Mouse (Mus musculus) MEL (cell line): ENCODE results near the gene Bcl2l1. TPM values are rescaled to one million over a fixed set of nuclear protein-coding genes. Genes with fewer than 3 reads are reported as not detected.

Experiments
- DNase-seq: peaks from one replicate; pipeline ENCODE4 v3.0.0; 2011; ENCODE audit warnings: low read depth, low spot score
- H3K27ac ChIP-seq: 2 replicates; pipeline ENCODE4 v1.5.1; 2012; ENCODE audit warnings: low read depth, mild to moderate bottlenecking, control low read depth, low read length, moderate library complexity; ENCODE audit not compliant: control insufficient read depth
- H3K27me3 ChIP-seq, 2 experiments: fragments of 150-350 bp in 1 of 2; sonication (generic) in 1 of 2; 2 replicates each; pipeline ENCODE4 v1.6.1; 2012; ENCODE audit warnings: low read length in 2 of 2, mild to moderate bottlenecking in 2 of 2, improper control_type of control experiment in 1 of 2, moderate library complexity in 1 of 2; ENCODE audit not compliant: insufficient read depth in 2 of 2, control insufficient read depth in 1 of 2
- H3K36me3 ChIP-seq, 2 experiments: 2 replicates each; pipeline ENCODE4 v1.6.1; 2012 to 2014; ENCODE audit warnings: low read length in 2 of 2, improper control_type of control experiment in 1 of 2, inconsistent platforms in 1 of 2, mild to moderate bottlenecking in 1 of 2; ENCODE audit not compliant: insufficient read depth in 2 of 2, control insufficient read depth in 1 of 2
- H3K4me1 ChIP-seq, 2 experiments: fragments of 150-350 bp in 1 of 2; sonication (generic) in 1 of 2; 2 replicates each; pipeline ENCODE4 v1.6.1; 2012; ENCODE audit warnings: low read length in 2 of 2, improper control_type of control experiment in 1 of 2, mild to moderate bottlenecking in 1 of 2; ENCODE audit not compliant: insufficient read depth in 2 of 2, control insufficient read depth in 1 of 2
- H3K4me3 ChIP-seq, 2 experiments: fragments of 150-350 bp in 1 of 2; sonication (generic) in 1 of 2; 2 replicates each; pipeline ENCODE4 v1.5.1; 2012; ENCODE audit warnings: low read depth in 2 of 2, low read length in 2 of 2, mild to moderate bottlenecking in 2 of 2, moderate library complexity in 2 of 2, control low read depth in 1 of 2, improper control_type of control experiment in 1 of 2; ENCODE audit not compliant: control insufficient read depth in 1 of 2, insufficient read depth in 1 of 2
- H3K79me2 ChIP-seq: 2 replicates; pipeline ENCODE4 v1.6.1; 2012; ENCODE audit warnings: mild to moderate bottlenecking, low read length, moderate library complexity; ENCODE audit not compliant: control insufficient read depth, poor library complexity, insufficient read depth
- H3K9ac ChIP-seq: 2 replicates; pipeline ENCODE4 v1.6.1; 2012; ENCODE audit warnings: low read depth, mild to moderate bottlenecking, control low read depth, low read length, moderate library complexity; ENCODE audit not compliant: control insufficient read depth, poor library complexity, severe bottlenecking
- H3K9me3 ChIP-seq: fragments of 150-350 bp; sonication (generic); replicated peaks from 2 replicates; pipeline ENCODE4 v1.6.1; 2012; ENCODE audit warnings: mild to moderate bottlenecking, low read length, improper control_type of control experiment, moderate library complexity; ENCODE audit not compliant: insufficient read depth
- BHLHE40 ChIP-seq: IDR thresholded peaks from 2 replicates; pipeline ENCODE4 v1.6.1; 2012; ENCODE audit warnings: low read depth, mild to moderate bottlenecking, inconsistent platforms, low read length, improper control_type of control experiment, borderline replicate concordance
- CHD2 ChIP-seq: IDR thresholded peaks from 2 replicates; pipeline ENCODE4 v1.6.1; 2011; ENCODE audit warnings: low read length, improper control_type of control experiment
- CTCF ChIP-seq, 3 experiments: IDR thresholded peaks in 2 of 3; conservative IDR thresholded peaks in 1 of 3; 2 replicates each; pipeline ENCODE4 v1.5.1; 2011 to 2012; ENCODE audit warnings: low read length in 3 of 3, low read depth in 2 of 3, mild to moderate bottlenecking in 2 of 3, improper control_type of control experiment in 1 of 3, inconsistent platforms in 1 of 3, mixed read lengths in 1 of 3, moderate library complexity in 1 of 3; ENCODE audit not compliant: control insufficient read depth in 1 of 3, insufficient read depth in 1 of 3, poor library complexity in 1 of 3, severe bottlenecking in 1 of 3
- ELF1 ChIP-seq: IDR thresholded peaks from 2 replicates; pipeline ENCODE4 v1.6.1; 2014; ENCODE audit warnings: low read depth, mild to moderate bottlenecking, inconsistent platforms, low read length, improper control_type of control experiment, moderate library complexity
- ETS1 ChIP-seq: IDR thresholded peaks from 2 replicates; pipeline ENCODE4 v1.6.1; 2012; ENCODE audit warnings: low read depth, mild to moderate bottlenecking, inconsistent platforms, low read length, improper control_type of control experiment, moderate library complexity
- GATA1 ChIP-seq: IDR thresholded peaks from 2 replicates; pipeline ENCODE4 v1.6.1; 2011; ENCODE audit warnings: low read depth, low read length, improper control_type of control experiment
- HCFC1 ChIP-seq: IDR thresholded peaks from 2 replicates; pipeline ENCODE4 v1.6.1; 2012; ENCODE audit warnings: low read depth, mild to moderate bottlenecking, inconsistent platforms, low read length, improper control_type of control experiment, moderate library complexity
- JUND ChIP-seq: IDR thresholded peaks from 2 replicates; pipeline ENCODE4 v1.6.1; 2011; ENCODE audit warnings: low read depth, mild to moderate bottlenecking, improper control_type of control experiment, low read length
- MAFK ChIP-seq: IDR thresholded peaks from 2 replicates; pipeline ENCODE4 v1.6.1; 2011; ENCODE audit warnings: low read depth, mild to moderate bottlenecking, low read length, improper control_type of control experiment, borderline replicate concordance
- MAX ChIP-seq: IDR thresholded peaks from 2 replicates; pipeline ENCODE4 v1.6.1; 2011; ENCODE audit warnings: low read length, improper control_type of control experiment
- MAZ ChIP-seq: IDR thresholded peaks from 2 replicates; pipeline ENCODE4 v1.6.1; 2012; ENCODE audit warnings: low read depth, mild to moderate bottlenecking, inconsistent platforms, low read length, improper control_type of control experiment
- MEF2A ChIP-seq: IDR thresholded peaks from 2 replicates; pipeline ENCODE4 v1.6.1; 2014; ENCODE audit warnings: low read depth, mild to moderate bottlenecking, inconsistent platforms, low read length, improper control_type of control experiment; ENCODE audit not compliant: poor library complexity, insufficient replicate concordance, severe bottlenecking; ENCODE audit errors: extremely low read depth
- MXI1 ChIP-seq: IDR thresholded peaks from 2 replicates; pipeline ENCODE4 v1.6.1; 2011; ENCODE audit warnings: mild to moderate bottlenecking, low read depth, low read length, improper control_type of control experiment
- MYB ChIP-seq: IDR thresholded peaks from 2 replicates; pipeline ENCODE4 v1.6.1; 2011; ENCODE audit warnings: mild to moderate bottlenecking, low read depth, low read length, improper control_type of control experiment
- MYC ChIP-seq: IDR thresholded peaks from 2 replicates; pipeline ENCODE4 v1.6.1; 2011; ENCODE audit warnings: low read depth, mild to moderate bottlenecking, low read length, improper control_type of control experiment, moderate library complexity
- NRF1 ChIP-seq: IDR thresholded peaks from 2 replicates; pipeline ENCODE4 v1.6.1; 2014; ENCODE audit warnings: low read depth, mild to moderate bottlenecking, inconsistent platforms, low read length, improper control_type of control experiment, moderate library complexity; ENCODE audit not compliant: poor library complexity, insufficient read depth, severe bottlenecking
- RAD21 ChIP-seq: IDR thresholded peaks from 2 replicates; pipeline ENCODE4 v1.6.1; 2011; ENCODE audit warnings: mild to moderate bottlenecking, low read depth, low read length, improper control_type of control experiment
- RCOR1 ChIP-seq: IDR thresholded peaks from 2 replicates; pipeline ENCODE4 v1.6.1; 2012; ENCODE audit warnings: low read depth, mild to moderate bottlenecking, inconsistent platforms, low read length, improper control_type of control experiment
- SIN3A ChIP-seq: IDR thresholded peaks from 2 replicates; pipeline ENCODE4 v1.6.1; 2012; ENCODE audit warnings: low read length, improper control_type of control experiment, inconsistent platforms
- SMC3 ChIP-seq: IDR thresholded peaks from 2 replicates; pipeline ENCODE4 v1.6.1; 2011; ENCODE audit warnings: low read depth, low read length, improper control_type of control experiment
- TAL1 ChIP-seq: IDR thresholded peaks from 2 replicates; pipeline ENCODE4 v1.6.1; 2012; ENCODE audit warnings: mild to moderate bottlenecking, inconsistent platforms, low read length, moderate library complexity, mixed read lengths
- TCF12 ChIP-seq: IDR thresholded peaks from 2 replicates; pipeline ENCODE4 v1.6.1; 2014; ENCODE audit warnings: low read depth, mild to moderate bottlenecking, inconsistent platforms, low read length, improper control_type of control experiment, moderate library complexity
- USF2 ChIP-seq, 2 experiments: IDR thresholded peaks; 2 replicates each; pipeline ENCODE4 v1.6.1; 2011 to 2012; ENCODE audit warnings: improper control_type of control experiment in 2 of 2, low read length in 2 of 2, borderline replicate concordance in 1 of 2, inconsistent platforms in 1 of 2, low read depth in 1 of 2, mild to moderate bottlenecking in 1 of 2; ENCODE audit not compliant: insufficient read depth in 1 of 2
- ZC3H11A ChIP-seq: IDR thresholded peaks from 2 replicates; pipeline ENCODE4 v1.6.1; 2012; ENCODE audit warnings: low read depth, mild to moderate bottlenecking, inconsistent platforms, low read length, improper control_type of control experiment
- ZKSCAN1 ChIP-seq: IDR thresholded peaks from 2 replicates; pipeline ENCODE4 v1.6.1; 2012; ENCODE audit warnings: low read depth, mild to moderate bottlenecking, inconsistent platforms, low read length, improper control_type of control experiment, moderate library complexity
- ZMIZ1 ChIP-seq: IDR thresholded peaks from 2 replicates; pipeline ENCODE4 v1.6.1; 2012; ENCODE audit warnings: low read depth, mild to moderate bottlenecking, inconsistent platforms, low read length, improper control_type of control experiment, moderate library complexity
- polyA plus RNA-seq, 2 experiments: library from polyadenylated mRNA; stranded (reverse) in 1 of 2; unstranded in 1 of 2; fragments of >175 nt in 1 of 2; fragments of >200 nt in 1 of 2; gene quantifications; 2 replicates each; pipeline versions ENCODE4 v1.2.1 to v1.2.4; 2012; ENCODE audit warnings: low replicate concordance in 2 of 2, low read depth in 1 of 2; ENCODE audit not compliant: insufficient read length in 2 of 2, insufficient read depth in 1 of 2, missing spikeins in 1 of 2
- total RNA-seq: library from RNA; depleted of rRNA; stranded (reverse); fragments of 300-350 nt; gene quantifications from 2 replicates; pipeline ENCODE4 v1.2.3, GENCODE M21; 2012

Gene Bcl2l1
- total and polyA plus RNA-seq, 3 experiments = 6.5 to 23.9 TPM; not detected in 1

DNA sequence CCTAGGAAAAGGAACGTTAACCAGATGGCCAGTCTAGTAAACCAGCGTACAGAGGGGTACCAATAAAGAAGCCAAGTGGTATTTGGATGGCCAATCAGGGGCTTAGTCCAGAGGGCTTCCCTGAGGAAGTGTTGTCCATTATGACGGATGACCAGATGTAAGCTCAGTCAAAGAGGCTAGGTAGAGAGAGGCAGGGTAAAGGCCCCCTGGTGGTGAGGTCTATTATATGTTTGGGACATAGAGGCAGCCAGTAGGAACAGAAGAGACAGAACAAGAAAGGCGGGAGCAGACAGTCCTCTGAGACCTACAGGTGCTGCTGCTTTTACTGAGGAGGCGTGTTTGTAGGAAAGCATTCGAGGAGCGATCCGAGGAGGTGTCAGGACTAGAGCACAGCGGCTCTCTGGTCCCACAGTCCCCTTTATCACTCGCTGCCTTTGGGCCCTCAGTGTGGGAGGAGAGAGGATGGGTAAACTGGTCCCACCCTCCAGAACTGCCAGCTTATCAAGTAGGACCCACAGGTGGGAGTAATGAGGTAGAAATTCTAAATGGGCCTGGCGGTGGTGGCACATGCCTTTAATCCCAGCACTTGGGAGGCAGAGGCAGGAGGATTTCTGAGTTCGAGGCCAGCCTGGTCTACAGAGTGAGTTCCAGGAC is 63.8 kb downstream of the Bcl2l1 start:
- TF ChIP-seq SMC3 = peak; percentile 78
- peak; percentile 51 to 77 (median 75) for TF ChIP-seq CTCF (IDR thresholded peaks at IDR 0.05 in 2 of 3, conservative IDR thresholded peaks at IDR 0.05 in 1 of 3; ENCODE audit: control insufficient read depth in 1 of 3, insufficient read depth in 1 of 3, low read depth in 2 of 3, low read length in 3 of 3, poor library complexity in 1 of 3, severe bottlenecking in 1 of 3)
- TF ChIP-seq SIN3A = peak; percentile 42; the same call in 1 of the 2 replicates
- 0 out of 2 replicates have a peak, but pooled peaks have one; percentile 14 for TF ChIP-seq HCFC1
- no peak for TF ChIP-seq MXI1
- TF ChIP-seq RAD21 = peak; percentile 48
- TF ChIP-seq NRF1 = no peak
- peak; percentile 68 for TF ChIP-seq ZC3H11A
- no peak for TF ChIP-seq USF2 (IDR thresholded peaks at IDR 0.05; ENCODE audit: borderline replicate concordance in 1 of 2, insufficient read depth in 1 of 2, low read depth in 1 of 2, low read length in 2 of 2)
- Histone ChIP-seq H3K4me3 (no peak overlapping the region), H3K79me2 (no peaks in the 10 kb centered on the region), H3K36me3 (peaks cover 0 to 28% of the 10 kb centered on the region in 2 experiments; a peak in 2 of 4 replicates), H3K4me1 (peaks cover 5 to 51% of the 10 kb centered on the region in 2 experiments), H3K9ac (no peak overlapping the region), H3K27ac (no peak overlapping the region), H3K9me3 (no peaks in the 10 kb centered on the region), H3K27me3 (no peaks in the 10 kb centered on the region)
- peak; percentile 81 for DNase-seq

DNA sequence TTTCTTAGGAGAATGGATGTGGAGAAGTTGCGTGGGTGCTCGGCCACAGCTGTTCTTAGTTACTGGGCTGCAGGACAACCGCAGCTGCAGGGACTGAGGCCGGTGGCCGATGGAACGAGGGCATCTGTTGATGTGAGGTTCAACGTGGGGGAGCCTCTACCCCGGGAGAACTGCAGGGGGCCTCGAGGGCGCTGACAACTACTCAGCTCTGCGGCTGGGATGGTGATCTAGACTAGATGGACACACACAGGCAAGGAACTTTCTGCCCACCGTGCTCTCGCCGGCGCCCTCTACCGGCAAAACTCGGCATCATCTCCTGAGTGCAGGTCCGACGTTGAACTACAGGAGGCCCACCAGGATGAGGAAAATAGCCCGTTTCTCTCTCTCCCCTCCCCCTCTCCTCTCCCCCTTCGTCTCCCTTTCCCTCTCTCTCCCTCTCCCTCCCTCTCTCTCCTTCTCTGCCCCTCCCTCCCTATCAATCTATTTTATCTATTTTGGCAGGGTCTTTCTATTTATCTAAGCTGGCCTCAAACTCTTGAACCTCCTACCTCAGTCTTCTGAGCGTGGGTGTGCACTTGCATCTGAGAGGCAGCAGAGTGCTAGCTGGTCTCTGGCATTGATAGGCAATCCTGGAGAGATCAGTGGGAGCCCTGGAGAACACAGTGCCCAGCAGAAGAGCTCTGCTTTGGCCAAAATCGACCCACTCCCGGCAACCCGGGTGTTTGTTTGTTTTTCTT is 65.0 kb downstream of the Bcl2l1 start:
- Histone ChIP-seq H3K36me3 (peaks cover 0 to 27% of the 10 kb centered on the region in 2 experiments; a peak in 2 of 4 replicates), H3K9ac (peak overlapping the region; percentile 48), H3K27ac (peak overlapping the region; percentile 17), H3K79me2 (no peaks in the 10 kb centered on the region), H3K9me3 (no peaks in the 10 kb centered on the region), H3K27me3 (no peaks in the 10 kb centered on the region), H3K4me1 (peaks cover 3 to 47% of the 10 kb centered on the region in 2 experiments), H3K4me3 (peak overlapping the region; percentile 12 to 38; a peak in 3 of 4 replicates)
- peak; percentile 88 for DNase-seq
- TF ChIP-seq ZKSCAN1 (no peak), MYB (no peak), MEF2A (no peak), MXI1 (no peak), BHLHE40 (no peak), GATA1 (peak; percentile 45; the same call in 1 of the 2 replicates), SIN3A (0 out of 2 replicates have a peak, but pooled peaks have one; percentile 27), ETS1 (no peak; the same call in 1 of the 2 replicates), ELF1 (no peak), ZC3H11A (peak; percentile 51), RAD21 (peak; percentile 54), CTCF (IDR thresholded peaks at IDR 0.05 in 2 of 3, conservative IDR thresholded peaks at IDR 0.05 in 1 of 3; ENCODE audit: control insufficient read depth in 1 of 3, insufficient read depth in 1 of 3, low read depth in 2 of 3, low read length in 3 of 3, poor library complexity in 1 of 3, severe bottlenecking in 1 of 3) (peak; percentile 88 to 93 (median 92)), ZMIZ1 (no peak), RCOR1 (no peak; the same call in 1 of the 2 replicates), TAL1 (0 out of 2 replicates have a peak, but pooled peaks have one; percentile 14), NRF1 (no peak), MAZ (peak; percentile 62; the same call in 1 of the 2 replicates), TCF12 (peak; percentile 49), SMC3 (peak; percentile 77), MYC (no peak), MAFK (no peak), HCFC1 (no peak), MAX (no peak), CHD2 (no peak), JUND (no peak)
